Mouse (Mus musculus) thymus, adult 2 months (tissue): ENCODE measurements around the gene Zfp655.
"Not testable (repeated sequence)": the region's sequence is repeated elsewhere in the genome, so short reads cannot be mapped to it uniquely, and the experiment has no call there.

Experiments
- CTCF ChIP-seq: fragments of 200-500 bp; IDR thresholded peaks from 2 replicates; pipeline ENCODE4 v1.5.1; 2012; ENCODE audit warnings: mild to moderate bottlenecking, control low read depth, low read length, moderate library complexity, borderline replicate concordance; ENCODE audit not compliant: control insufficient read depth, poor library complexity, insufficient read depth; ENCODE audit errors: extremely low read depth
- POLR2A ChIP-seq: fragments of 200-500 bp; IDR thresholded peaks from 2 replicates; pipeline ENCODE4 v1.6.1; 2012; ENCODE audit warnings: mild to moderate bottlenecking, low read length, control low read depth, moderate library complexity; ENCODE audit not compliant: control insufficient read depth, poor library complexity, insufficient read depth; ENCODE audit errors: extremely low read depth

DNA sequence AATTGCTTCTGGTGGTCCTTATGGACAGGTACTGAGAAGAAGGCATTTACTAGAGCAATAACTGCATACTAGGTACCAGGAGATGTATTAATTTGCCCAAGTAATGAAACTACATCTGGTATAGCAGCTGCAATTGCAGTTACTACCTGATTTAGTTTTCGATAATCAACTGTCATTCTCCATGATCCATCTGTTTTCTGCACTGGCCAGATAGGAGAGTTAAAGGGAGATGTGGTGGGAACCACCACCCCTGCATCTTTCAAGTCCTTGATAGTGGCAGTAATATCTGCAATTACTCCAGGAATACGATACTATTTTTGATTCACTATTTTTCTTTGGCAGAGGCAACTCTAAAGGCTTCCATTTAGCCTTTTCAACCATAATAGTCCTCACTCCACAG lies 42.1 kb downstream of the Zfp655 start:
- TF ChIP-seq POLR2A, CTCF: not testable (repeated sequence)
